Mouse (Mus musculus): Measurements from ENCODE around the gene Acss2.

The Acss2 gene

GRCm38 (mm10) chr2:155628519-155628918 lies 110.8 kb downstream of the Acss2 start:
- no peak for DNase-seq (ENCODE audit: low spot score in 2 of 2)

- DNase-seq (ENCODE audit: low spot score in 2 of 2) = no peak
Observed at GRCm38 (mm10) chr2:155629231-155629661, 111.5 kb downstream of the Acss2 start.

- DNase-seq (ENCODE audit: low spot score in 2 of 2) = no peak
Observed at GRCm38 (mm10) chr2:155630153-155630552, 112.4 kb downstream of the Acss2 start.

- no peak for DNase-seq (ENCODE audit: low spot score in 2 of 2)
Observed at GRCm38 (mm10) chr2:155630590-155631416, 113.1 kb downstream of the Acss2 start.

GRCm38 (mm10) chr2:155632138-155632936 lies 114.6 kb downstream of the Acss2 start:
- DNase-seq (ENCODE audit: low spot score in 2 of 2) = no peak

GRCm38 (mm10) chr2:155633121-155633520 lies 115.4 kb downstream of the Acss2 start:
- DNase-seq (ENCODE audit: low spot score in 2 of 2) = no peak

GRCm38 (mm10) chr2:155633731-155634130 lies 116.0 kb downstream of the Acss2 start:
- no peak for DNase-seq (ENCODE audit: low spot score in 2 of 2)

- no peak for DNase-seq (ENCODE audit: low spot score in 2 of 2)
Observed at GRCm38 (mm10) chr2:155634562-155634961, 116.8 kb downstream of the Acss2 start.

Measured in spleen, postnatal 14 days (tissue).